Mouse (Mus musculus): Measurements from ENCODE around the gene Ehmt1.

DNA sequence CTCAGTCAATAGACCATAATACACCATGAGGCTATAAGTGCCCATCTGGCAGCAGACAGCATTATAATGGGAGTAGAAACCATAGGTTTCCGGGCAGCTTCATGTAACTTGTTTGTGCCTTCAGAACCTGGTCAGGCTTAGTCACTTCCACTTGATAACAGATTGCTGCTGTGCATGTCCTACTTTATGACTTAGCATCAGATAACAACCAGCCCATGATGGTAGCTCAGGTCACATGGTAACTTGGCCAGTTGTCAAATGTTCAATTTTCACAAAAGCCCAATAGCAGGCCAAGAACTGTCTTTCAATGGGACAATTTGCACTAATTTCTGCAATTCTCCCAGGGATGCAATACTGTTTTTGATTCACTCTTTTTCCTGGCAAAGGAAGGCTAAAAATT lies 48.5 kb downstream of the Ehmt1 start:
- TF ChIP-seq CTCF (IDR thresholded peaks at IDR 0.05; ENCODE audit: borderline replicate concordance, control insufficient read depth, extremely low read depth, insufficient read depth, low read length, poor library complexity), result no peak
- no peak for TF ChIP-seq POLR2A (IDR thresholded peaks at IDR 0.05; ENCODE audit: control insufficient read depth, extremely low read depth, insufficient read depth, low read length, poor library complexity)

Data from thymus, adult 2 months (tissue).